Mouse (Mus musculus) bone marrow macrophage, adult 2 months (primary cell): ENCODE measurements around the gene Epha5.

Experiments
- CTCF ChIP-seq: IDR thresholded peaks from 2 replicates; pipeline ENCODE4 v1.5.1; 2012; ENCODE audit warnings: low read depth, mild to moderate bottlenecking, low read length, moderate library complexity
- POLR2A ChIP-seq: IDR thresholded peaks from 2 replicates; pipeline ENCODE4 v1.6.1; 2012; ENCODE audit warnings: mild to moderate bottlenecking, low read depth, low read length, borderline replicate concordance

DNA sequence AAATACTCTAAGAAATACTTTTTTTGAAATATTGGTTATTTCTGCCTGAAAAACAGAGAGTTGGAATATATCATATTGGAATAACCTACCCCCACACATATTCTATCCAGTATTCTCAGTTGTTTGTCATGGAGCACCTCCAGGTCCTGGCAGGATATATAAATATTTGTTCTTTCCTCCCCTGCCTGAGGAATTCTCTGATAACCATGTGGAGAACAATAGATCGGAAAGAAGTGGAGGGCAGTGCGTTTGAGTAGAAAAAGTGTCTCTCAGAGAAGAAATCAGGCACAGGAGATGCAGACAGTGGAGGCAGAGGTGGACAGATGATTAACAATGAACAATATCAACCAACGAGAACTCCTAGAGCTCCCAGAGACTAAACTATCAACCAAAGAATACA lies 223.8 kb downstream of the Epha5 start:
- no peak for TF ChIP-seq POLR2A
- no peak for TF ChIP-seq CTCF
